Mouse (Mus musculus) skeletal muscle tissue, adult 2 months (tissue): ENCODE results near the gene Upf1.
A peak's percentile ranks its signal among the peaks of the same experiment; 100 is the strongest.

Experiments used
- DNase-seq: peaks from one replicate; pipeline ENCODE4 v3.0.0-alpha.2; 2012; ENCODE audit warnings: low read depth, low spot score

The Upf1 gene

DNA sequence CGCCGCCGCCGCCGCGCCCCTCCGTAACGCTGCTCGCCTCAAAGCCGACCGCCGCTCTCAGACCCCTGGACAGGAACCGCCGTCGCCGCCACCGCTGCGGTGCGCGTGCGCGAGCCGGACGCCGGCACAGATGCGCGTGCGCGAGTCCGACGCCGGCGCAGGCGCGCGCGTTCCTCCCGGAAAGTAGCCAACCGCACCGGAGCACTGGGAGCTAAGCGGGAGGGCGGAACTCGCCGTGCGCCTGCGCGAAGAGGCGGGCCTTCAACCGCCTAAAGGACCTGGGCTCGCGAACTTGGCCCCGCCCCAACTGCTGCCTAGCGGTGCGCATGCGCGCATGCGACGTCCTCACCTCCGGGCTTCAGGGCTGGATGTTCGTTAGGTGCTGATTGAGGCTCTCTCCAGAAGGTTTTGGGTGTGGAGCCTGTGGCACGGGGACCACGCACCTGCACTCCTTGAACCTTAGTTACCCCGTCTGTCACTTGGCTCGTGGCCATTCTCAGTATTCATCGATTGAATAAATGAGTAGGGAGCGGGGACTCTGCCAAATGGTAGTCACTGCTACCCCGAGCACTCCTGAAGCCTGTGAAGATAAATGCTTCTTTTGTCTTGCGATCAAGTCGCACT is at the start of gene Upf1:
Gene Upf1, minus strand, starts transcription at position 85 of the 624 bp plus-strand sequence.
- DNase-seq = peak; percentile 100

DNA sequence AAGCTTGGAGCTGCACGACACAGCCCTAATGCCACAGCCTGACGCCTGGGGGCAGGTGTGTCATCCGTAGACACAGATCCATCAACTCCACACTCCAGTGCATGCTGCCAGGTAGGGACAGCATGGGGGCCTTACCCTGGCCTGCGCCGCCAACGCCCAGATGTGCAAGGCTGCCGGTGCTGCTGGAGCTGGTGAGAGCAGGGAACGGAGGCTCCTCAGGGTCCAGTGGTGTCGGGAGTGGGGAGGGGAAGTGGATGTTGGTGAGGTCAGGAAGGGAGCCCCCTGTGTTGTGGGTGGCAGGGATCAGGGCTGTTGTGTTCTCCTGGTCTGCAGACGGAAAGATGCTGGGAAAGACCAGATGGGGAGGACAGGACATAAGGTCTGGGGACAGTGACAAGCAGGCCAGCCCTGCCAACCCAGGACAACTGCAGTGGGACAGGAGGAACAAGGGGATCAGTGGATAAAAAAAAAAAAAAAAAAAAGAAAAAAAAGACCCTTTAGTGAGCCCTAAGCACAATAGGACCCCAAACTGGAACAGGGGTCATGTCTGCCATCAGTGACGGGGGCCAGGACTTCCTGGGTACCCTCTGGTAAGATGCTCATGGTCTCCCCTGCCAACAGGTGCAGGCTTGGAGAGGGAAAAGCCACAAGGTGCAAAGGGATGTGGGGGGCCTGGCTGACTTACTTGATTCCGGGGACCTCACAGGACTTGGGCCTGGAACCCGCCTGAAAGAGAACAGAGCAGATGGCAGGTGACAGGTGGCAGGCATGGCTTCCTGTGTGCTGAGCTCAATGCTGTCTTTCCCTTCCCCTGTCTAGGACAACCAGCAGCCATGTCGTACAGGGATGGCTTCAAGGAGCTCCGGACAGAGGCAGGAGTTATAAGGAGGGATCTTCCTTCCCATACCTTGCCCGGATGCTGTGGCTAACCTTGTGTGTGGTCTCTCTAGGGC is 44.8 kb upstream of the Upf1 start:
- DNase-seq = no peak

DNA sequence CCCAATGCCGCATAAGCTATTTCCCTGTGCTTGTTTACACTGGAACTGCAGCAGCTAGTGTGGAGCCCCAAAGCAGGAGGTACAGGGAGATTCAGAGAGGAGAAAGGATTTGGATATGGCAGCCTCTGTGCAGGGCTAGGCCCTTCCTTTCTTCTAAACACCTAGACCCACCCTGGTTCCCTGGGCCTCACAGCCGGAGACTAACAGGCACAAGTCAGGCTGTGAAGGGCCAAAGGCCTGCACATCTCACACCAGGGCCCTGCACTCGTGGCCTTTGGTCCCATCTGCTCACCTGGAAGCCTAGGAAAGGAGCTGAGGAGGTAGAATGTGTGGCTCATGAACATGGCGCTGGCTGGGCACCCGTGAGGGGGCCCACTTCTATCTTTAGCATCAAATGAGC is 43.1 kb upstream of the Upf1 start:
- no peak for DNase-seq

DNA sequence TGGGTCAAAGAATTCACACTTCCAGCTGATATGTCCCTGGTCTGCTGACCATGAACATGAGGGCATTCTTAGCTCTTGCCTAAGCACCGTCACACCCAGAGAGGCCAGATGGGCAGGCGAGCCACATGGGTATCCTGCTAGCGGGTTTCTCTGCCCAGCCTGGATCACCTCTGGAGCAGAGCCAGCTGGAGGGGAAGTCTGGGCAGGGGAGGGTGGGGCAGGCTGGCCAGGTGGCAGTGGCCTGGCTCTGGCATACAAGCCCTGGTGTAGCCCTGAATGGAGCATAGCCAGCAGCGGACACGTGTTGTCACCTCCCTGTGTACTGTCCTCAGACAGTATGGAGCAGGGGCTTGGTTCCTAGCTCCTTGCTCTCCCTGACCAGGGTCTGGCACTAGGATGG is 42.6 kb upstream of the Upf1 start:
- DNase-seq = peak; percentile 88

DNA sequence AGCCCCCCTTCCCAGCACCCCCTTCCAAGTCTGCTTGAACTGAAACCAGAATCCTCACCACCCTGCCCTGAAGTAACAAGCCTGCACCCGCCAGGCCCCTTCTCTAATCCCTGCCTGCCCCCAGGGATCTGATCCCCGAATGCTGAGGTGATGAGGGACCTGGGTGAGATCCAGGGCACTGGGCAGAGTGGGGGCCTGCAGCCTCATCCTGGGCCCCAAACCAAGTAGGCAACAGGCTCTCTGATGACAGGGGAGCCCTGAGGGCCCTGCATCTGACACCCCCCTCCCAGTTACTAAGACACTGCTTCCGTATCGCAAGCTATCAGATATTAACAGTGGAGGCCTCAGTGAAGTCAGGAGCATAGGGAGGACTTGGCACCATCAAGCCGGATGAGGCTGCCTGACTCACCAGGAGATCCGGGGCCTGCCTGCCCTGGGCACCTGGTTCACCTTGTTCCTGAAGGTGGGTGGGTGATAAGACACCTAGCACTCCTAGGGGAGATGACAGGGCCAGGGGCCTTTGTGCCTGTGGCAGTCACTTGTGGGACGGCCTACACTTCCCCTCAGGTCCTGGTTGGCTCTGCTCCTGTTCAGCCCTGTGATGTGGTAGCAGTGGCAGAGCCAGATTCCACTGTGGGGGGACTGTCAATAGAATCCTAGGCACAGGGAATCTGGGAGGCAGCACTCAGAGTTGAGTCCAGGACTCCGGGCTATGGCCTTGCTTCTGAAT is 41.4 kb upstream of the Upf1 start:
- DNase-seq = no peak

DNA sequence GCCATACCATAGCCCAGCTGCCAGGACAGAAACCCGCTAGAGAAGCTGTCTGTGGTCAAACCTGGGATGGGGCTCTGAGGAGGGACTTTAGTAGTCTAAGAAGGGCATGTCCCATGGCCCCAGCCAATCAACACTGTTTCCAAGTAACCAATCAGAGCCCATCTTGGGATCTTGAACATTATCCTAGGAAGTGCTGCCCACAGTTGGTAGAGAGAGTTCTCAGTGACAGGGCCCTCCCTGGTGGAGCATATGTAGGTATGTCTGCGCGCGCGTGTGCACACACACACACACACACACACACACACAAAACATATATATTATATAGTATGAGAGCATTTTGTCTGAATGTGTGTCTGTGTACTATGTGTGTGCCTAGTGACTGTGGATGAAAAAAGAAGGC is 40.0 kb upstream of the Upf1 start:
- no peak for DNase-seq

DNA sequence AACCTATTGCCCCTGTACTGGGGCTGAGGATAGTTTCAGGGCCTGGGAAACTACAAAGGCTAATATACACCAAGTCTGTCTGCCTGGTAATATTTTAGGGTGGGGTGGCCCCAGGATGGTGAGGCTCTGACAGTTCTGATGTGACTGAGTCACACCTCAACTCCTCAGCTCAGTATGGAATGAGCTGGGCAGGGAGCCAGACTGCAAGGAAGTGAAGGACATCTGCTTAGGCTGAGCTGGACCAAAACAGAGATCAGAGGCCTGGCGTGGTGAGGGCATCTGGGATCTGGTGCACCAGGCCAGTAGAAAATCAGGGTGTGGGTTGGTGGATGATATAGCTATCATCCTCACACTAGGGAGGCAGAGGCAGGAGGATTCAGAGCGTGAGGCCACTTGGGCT is 36.6 kb upstream of the Upf1 start:
- no peak for DNase-seq

DNA sequence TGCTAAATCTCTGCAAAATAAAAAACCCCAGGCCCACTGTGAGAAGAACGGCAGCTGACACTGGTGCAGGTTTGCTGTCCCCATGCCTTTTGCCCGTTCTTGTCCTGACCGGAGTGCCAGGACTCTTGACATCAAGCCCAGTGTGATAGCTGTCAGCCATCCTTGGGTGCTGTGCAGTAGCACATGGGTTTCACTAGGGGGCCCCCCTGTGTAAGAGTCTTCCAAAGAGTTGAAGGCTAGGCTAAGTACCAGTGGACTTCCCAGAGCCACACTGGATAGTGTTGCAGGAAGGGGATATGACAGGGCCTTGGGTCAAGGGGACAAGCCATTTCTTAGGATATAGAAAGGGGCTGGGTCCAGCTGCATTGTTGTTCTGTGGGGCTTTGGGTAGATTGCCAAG is 30.2 kb upstream of the Upf1 start:
- DNase-seq = peak; percentile 72

DNA sequence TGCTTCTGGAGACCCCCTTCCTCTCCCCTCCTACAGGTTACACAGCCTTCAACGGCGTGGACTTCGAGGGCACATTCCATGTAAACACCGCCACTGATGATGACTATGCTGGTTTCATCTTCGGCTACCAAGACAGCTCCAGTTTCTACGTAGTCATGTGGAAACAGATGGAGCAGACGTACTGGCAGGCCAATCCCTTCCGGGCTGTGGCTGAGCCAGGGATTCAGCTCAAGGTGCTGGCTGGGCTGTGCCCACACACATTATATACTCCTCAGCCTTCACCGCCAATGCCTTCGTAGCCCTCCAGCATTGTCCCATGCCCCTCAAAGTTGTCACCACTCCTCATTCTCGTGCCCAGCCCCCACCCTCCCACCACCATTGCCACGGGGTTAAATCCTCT is 27.0 kb upstream of the Upf1 start:
- no peak for DNase-seq

DNA sequence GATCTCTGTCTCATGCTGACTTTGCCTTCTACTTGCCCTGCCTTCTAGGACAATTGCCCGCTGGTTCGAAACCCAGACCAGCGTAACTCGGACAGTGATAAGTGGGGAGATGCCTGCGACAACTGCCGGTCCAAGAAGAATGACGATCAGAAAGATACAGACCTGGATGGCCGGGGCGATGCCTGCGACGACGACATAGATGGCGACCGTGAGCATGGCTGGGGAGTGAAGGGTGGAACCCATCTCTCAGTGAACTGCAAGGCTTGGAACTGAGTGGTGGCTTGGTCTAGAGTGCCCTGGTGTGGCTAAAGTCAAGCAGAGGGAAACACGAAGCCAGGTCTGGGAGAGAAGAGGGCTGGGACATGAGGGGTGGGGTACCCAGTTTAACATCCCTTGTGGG is 24.0 kb upstream of the Upf1 start:
- no peak for DNase-seq

DNA sequence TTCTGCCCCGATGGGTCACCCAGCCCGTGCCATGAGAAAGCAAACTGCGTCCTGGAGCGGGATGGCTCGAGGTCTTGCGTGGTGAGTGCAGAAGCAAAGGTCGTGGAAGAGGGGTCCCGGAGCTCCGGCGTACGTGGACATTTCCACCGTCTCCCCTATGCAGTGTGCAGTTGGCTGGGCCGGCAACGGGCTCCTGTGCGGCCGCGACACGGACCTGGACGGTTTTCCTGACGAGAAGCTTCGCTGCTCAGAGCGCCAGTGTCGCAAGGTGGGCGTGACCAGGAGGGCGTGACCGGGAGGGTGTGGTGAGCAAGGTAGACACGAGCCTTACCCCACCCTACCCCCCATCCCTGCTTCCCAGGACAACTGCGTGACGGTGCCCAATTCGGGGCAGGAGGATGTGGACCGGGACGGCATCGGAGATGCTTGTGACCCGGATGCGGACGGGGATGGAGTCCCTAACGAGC is 23.2 kb upstream of the Upf1 start:
- DNase-seq = no peak

DNA sequence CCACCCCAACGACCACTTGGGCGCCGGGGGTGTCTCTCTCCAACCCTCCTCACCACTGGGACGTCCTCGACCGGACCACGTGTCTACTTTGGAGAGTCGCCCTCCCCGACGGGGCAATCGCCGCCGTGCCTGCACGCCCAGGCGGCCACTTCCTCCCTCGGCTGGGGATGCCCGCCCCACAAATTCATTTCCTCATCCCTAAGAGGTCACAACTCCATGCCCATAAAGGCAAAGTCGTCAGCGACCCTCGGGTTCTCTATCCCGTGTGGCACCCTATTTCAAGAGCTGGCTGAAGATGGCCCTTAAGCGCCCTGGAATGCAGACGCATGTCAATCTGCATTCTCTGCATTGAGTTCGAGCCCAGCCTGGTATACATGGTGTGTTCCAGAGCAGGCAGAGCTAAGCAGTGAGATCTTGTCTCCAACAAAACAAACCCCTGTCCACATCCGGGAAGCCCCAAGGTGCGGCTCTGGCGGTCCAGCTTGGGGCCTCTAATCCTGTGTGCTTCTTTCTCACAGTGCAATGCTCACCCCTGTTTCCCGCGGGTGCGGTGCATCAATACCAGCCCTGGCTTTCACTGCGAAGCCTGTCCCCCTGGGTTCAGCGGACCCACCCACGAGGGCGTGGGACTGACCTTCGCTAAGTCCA is 22.3 kb upstream of the Upf1 start:
- DNase-seq = no peak

DNA sequence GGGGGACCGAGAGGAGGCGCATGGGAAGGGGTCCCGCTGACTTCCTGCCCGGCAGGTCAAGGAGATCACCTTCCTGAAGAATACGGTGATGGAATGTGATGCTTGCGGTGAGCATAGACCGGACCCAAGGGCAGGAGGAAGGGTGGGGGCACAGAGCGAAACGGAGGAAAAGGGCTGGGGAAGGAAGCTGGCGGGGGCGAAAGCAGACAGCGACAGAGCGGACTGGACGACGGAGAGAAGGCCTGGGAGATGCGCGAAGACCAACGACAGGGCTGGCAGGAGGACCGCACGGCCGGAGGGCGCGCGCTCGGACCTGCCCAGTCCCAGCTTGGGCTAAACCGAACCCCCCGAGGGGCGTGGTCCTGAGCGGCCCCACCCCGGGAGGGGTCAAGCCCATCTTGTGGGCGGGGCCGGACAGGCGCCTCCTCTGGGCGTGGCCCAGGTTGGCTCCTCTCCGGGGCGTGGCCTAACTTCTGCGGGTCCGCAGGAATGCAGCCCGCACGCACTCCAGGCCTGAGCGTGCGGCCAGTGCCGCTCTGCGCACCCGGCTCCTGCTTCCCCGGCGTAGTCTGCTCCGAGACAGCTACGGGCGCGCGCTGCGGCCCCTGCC is 21.3 kb upstream of the Upf1 start:
- DNase-seq = no peak

DNA sequence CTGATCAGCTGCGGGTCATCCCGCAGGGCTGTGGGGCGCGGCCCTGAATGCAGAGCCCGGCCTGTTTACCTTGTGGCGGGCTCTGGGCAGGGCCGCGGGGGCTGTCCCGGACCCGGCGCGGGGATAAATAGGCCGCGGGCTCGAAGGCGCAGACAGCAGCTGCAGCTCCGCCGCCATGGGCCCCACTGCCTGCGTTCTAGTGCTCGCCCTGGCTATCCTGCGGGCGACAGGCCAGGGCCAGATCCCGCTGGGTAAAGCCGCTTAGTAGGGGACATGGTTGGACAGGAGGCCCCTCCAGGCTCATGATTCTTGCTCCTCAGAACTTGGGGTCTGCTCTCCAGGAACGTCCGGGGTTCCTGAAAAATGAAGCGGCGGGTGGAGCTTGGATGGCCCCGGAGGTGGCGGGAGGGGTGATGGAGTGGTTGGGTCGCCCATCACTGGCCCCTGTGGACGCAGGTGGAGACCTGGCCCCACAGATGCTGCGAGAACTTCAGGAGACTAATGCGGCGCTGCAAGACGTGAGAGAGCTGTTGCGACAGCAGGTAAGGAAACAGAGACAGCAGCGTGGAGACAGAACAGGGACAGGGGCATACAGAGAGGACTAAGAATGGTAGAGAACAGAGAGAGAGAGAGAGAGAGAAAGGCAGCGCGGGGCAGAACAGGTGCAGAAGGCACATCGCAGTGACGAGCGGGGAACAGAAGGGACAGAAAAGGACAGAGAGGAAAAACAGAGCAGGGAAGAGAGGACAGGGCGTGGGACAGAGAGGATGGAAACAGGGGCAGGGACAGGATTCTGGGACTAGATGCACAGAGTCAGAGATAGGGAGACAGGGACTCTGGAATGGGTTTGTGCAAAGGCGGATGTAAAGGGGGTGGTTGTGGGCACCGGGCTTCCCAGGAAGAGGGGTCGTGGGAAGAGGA is 20.6 kb upstream of the Upf1 start, which contains the start of gene Comp:
Gene Comp, plus strand, starts transcription at position 162 of the 921 bp plus-strand sequence.
- DNase-seq = no peak

DNA sequence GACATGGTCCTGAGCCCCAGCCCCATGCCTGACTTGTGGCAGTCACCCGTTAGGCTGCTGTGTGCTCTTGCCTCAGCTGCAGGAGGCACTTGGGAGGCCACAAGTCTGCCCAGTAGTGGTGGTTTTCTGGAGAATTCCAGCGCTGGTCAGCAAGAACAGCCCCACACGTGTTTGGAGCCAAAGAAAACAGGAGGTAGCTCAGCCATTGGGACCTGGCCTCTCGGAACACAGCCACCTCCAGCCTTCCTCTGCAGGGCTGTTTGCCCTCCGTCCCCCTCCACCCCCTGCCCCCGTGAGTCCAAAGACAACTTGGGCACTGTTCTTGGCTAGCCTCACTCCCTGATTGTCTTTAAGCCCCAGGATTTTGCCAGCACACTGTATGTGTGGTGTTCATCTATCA is 18.9 kb upstream of the Upf1 start:
- no peak for DNase-seq

DNA sequence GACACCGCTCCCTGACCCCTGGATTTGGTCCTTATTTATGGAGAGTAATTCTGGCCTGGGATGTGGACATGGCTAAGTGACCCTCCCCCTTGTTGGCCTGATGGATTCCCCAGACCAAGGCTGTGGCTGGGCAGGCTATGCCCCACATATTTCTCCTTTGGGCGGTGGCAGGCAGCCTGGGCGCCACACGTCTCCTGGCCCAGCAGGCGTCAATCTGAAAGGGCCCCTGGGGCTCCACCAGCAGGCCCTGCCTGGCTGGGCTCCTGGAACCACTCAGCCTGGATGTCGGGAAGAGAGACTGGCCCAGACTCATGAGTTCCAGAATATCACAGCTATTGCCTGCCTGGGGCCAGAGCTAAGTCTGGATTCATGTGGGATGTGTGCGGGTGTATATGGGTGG is 17.4 kb upstream of the Upf1 start:
- DNase-seq = no peak

DNA sequence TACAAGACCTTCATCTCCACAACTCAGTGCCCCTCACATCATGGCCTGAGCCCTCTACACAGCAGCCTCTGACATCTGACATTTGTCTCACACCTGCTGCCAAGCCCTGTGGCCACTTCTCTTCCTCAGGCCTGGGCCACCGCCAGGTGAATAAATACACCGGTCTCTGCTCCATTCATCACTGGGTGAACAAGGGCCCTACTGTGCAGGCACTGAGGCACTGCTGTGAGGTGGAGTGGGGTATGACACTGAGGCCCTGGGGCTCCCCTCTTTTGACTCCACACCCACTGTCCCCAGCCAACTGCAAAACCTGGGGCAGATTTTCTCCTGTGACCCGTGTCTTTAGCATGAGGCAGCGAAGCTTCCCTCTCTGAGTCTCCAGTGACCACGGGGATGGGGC is 13.5 kb upstream of the Upf1 start:
- DNase-seq = no peak

DNA sequence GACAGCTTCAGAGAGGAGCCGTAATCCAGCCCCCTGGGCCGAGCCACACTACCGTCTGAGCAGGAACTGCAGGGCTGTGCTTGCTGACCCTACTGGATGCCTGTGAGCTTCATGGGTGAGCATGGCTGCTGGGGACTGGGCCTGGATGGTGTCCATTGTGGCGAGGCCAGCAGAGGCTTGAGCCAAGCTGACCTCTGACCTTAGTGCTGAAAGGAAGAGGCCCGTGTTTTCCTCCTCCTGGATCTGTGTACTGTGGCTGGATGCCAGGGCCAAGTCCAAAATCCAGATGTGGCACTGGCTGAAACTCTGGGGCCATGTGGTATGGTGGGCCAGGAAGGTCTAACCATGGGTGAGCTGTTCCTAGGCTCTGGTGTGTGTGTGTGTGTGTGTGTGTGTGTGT is 11.0 kb upstream of the Upf1 start:
- peak; percentile 60 for DNase-seq

DNA sequence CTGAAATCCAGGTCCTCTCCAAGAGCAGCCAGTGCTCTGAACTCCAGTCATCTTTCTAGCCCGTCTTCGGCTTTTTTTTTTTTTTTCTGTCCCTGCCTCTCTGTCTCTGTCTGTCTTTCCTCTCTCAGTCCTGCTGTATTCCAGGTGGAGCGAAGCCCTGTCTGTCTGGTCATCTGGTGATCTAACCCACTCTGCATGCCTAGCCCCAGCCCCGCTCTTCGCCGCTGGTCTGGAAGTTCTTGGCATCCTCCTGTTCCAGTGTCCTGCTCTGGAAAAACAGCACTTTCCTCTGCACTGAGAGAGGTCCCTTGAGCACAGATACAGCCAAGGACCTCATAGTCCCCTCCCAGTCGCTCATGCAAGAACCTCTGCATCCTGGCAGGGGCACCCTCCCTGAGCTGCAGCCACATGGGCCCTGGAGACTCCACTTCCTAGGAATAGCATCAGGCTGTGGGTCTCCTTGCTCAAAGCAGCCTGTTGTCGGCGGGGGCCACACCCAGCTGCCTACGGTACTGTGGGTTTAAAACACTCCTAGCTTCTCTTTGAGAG is 8.5 kb upstream of the Upf1 start:
- DNase-seq = peak; percentile 58

DNA sequence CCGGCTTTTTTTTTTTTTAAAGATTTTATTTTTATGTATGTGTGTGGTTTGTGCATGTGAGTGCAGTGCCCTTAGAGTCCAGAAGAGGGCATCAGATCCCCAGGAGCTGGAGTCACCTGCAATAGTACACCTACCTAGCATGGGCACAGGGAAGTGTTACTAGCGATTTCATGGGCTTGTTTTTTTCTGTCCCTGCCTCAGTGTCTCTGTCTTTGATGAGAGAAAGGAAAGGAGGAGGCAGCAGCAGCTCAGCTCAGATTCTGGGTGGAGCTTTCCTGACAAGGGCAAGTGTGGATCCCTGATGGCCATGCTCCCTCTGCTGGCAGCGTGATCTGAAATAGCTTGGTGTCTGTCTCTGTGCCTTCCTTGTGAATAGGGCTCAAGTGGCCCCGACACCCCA is 7.7 kb upstream of the Upf1 start:
- no peak for DNase-seq
